Mouse (Mus musculus): ENCODE results near the gene Arid4b.

DNA sequence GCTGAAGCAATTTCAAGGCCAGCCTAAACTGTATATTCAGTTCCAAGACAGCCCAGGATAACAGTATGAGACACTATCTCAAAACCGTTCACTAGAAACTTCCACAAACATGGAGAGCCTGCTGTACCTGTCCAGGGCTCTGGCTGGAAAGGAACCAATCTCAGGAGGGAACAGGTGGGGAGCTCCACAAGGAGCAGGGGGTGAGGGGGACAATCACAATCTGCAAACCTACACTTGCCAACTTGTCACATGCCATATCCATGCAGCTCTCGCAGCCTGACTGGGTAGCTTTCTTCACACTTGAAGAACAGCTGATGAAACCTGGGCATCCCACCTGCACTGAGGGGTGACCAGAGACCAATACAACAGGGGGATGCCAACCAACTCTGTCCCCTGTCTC is 49.0 kb upstream of the Arid4b start:
- TF ChIP-seq CTCF (IDR thresholded peaks at IDR 0.05; ENCODE audit: low read depth) = no peak
- TF ChIP-seq EP300 (IDR thresholded peaks at IDR 0.05; ENCODE audit: low read depth) = no peak
